Mouse (Mus musculus) neural tube, embryonic 14.5 days (tissue): ENCODE results near the gene Iqch. TPM values are rescaled to one million over a fixed set of nuclear protein-coding genes. Genes with fewer than 3 reads are reported as not detected.

ENCODE experiments used
- ATAC-seq: fragments of 200-750 bp; cut with Nextera tagmentation; 2 replicates; pipeline ENCODE4 v1.8.0; 2017; ENCODE audit warnings: low read depth, mild to moderate bottlenecking, moderate TSS enrichment, moderate library complexity
- H3K27ac ChIP-seq: fragments of 300-500 bp; sonication (generic); 2 replicates; pipeline ENCODE4 v1.5.1; 2014; ENCODE audit warnings: low read depth, mild to moderate bottlenecking, control low read depth, low read length, moderate library complexity, mixed read lengths
- H3K27me3 ChIP-seq: fragments of 300-500 bp; sonication (generic); 2 replicates; pipeline ENCODE4 v1.6.1; 2014; ENCODE audit warnings: low read length; ENCODE audit not compliant: control insufficient read depth, insufficient read depth
- H3K36me3 ChIP-seq: fragments of 300-500 bp; sonication (generic); 2 replicates; pipeline ENCODE4 v1.6.1; 2014; ENCODE audit warnings: low read length, mixed read lengths; ENCODE audit not compliant: control insufficient read depth, insufficient read depth
- H3K4me1 ChIP-seq: fragments of 300-500 bp; sonication (generic); 2 replicates; pipeline ENCODE4 v1.6.1; 2014; ENCODE audit warnings: low read length; ENCODE audit not compliant: control insufficient read depth, insufficient read depth
- H3K4me2 ChIP-seq: fragments of 300-500 bp; sonication (generic); 2 replicates; pipeline ENCODE4 v1.6.1; 2014; ENCODE audit warnings: mild to moderate bottlenecking, low read depth, low read length, control low read depth
- H3K4me3 ChIP-seq: fragments of 300-500 bp; sonication (generic); 2 replicates; pipeline ENCODE4 v1.5.1; 2014; ENCODE audit warnings: low read depth, low read length, control low read depth, mixed read lengths
- H3K9ac ChIP-seq: fragments of 300-500 bp; sonication (generic); replicated peaks from 2 replicates; pipeline ENCODE4 v1.6.1; 2014; ENCODE audit warnings: low read depth, mild to moderate bottlenecking, control low read depth, low read length, mixed read lengths
- H3K9me3 ChIP-seq: fragments of 300-500 bp; sonication (generic); 2 replicates; pipeline ENCODE4 v1.6.1; 2016; ENCODE audit warnings: low read length; ENCODE audit not compliant: control insufficient read depth
- WGBS: fragments of 180-500 bp; shearing (Covaris S2); extraction: QIAGEN DNeasy Blood & Tissue Kit; methylation state at CpG from one replicate; pipeline ENCODE4 v1.1.7; 2014; 5-methylcytosine and 5-hydroxymethylcytosine counted together
- polyA plus RNA-seq: library from polyadenylated mRNA; unstranded; fragments of >200 nt; fragmentation: Nextera tagmentation; extraction: Ambion mirVana; gene quantifications from 2 replicates; pipeline ENCODE4 v1.2.1, GENCODE M21; 2014

The Iqch gene
- polyA plus RNA-seq, 1 experiment from 2014 or later: 0.16 TPM

DNA sequence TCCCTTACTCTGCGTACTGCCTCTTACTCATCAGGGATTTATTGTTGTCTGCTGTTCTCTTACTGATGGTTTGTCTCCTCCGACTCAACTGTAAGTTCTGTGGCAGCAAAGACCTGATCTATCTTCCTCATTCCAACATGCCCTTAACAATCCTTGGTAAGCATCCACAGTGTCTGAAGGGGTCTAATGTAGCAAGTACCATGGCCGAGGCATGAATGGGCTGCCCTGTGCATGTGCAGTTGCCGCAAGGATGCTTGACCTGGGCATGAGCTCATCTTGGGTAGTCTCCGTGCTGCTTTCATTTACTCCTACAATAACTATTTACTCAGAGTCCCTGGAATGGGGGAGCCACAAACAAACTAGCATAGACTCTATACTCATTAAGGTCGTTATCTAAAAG, 17.0 kb downstream of the Iqch start:
- H3K4me1 ChIP-seq: no peaks in the 10 kb centered on the region
- H3K36me3 ChIP-seq: no peaks in the 10 kb centered on the region
- H3K4me3 ChIP-seq: no peak overlapping the region
- H3K27me3 ChIP-seq: no peaks in the 10 kb centered on the region
- 90% methylated on average over 6 of the region's 6 CpGs for WGBS
- no peak overlapping the region for H3K9ac ChIP-seq
- no peak overlapping the region for H3K27ac ChIP-seq
- ATAC-seq: no peak
- H3K4me2 ChIP-seq: no peak overlapping the region
- no peaks in the 10 kb centered on the region; the same call in 1 of the 2 replicates for H3K9me3 ChIP-seq

DNA sequence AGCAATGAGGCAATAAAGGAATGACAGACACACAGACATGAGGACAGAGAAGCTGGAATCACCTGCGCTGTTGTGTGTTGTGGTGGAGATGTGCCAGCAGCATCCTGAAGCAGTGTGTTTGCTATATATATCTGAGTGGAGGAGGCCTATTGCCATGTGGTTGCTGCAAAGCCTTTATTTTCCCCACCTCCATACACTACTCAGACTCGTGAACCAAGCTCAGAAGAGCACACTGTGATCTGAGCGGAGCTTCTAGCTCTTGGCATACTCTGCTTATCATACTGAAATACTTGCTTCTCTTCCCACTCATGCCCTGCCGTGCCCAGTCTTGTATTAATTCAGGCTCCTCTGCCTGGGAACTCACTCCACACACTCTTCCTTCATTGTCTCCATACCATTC, 20.5 kb downstream of the Iqch start:
- Histone ChIP-seq H3K4me2 (no peak overlapping the region), H3K4me1 (no peaks in the 10 kb centered on the region), H3K27me3 (no peaks in the 10 kb centered on the region), H3K9me3 (no peaks in the 10 kb centered on the region; the same call in 1 of the 2 replicates), H3K27ac (no peak overlapping the region), H3K36me3 (no peaks in the 10 kb centered on the region), H3K4me3 (no peak overlapping the region), H3K9ac (no peak overlapping the region)
- no peak for ATAC-seq
- 89% methylated on average over 4 of the region's 4 CpGs for WGBS

DNA sequence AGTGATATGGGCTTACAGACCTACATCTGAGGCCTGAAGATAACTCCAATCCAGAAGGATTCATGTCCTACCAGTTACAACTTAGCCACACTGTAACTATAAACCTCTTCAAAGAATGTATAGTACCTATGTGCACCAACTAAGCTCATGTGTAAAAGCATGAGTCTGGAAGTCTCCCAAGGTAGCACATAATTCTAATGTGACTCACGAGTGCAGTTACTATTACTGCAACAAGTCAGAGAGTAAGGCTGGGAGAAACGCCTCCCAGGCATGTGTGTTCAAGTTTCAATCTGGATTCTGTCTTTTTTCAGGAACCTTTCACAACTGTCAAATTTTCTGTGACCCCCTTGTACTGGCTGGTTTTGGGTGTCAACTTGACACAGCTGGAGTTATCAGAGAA, 22.2 kb downstream of the Iqch start:
- ATAC-seq: no peak
- no peaks in the 10 kb centered on the region for H3K27me3 ChIP-seq

DNA sequence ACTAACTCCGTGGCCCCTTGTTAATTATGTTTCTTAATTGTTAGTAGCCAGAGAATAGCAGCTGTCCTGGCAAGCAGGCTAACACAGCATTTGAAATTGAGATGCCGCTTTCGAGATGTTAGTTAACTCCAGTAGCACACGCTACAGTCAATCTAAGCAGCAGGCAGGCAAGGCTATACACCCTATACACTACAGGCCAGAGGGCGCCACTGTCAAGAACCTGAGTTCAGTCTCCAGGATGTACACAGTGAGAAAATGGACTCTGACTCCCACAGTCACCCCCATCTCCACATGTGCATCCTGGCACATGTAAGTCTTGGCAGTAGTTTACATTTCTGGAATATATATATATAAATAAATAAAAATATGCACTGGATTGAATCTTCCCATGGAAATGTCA, 22.6 kb downstream of the Iqch start:
- no peak for ATAC-seq
- H3K36me3 ChIP-seq: no peaks in the 10 kb centered on the region
- no peaks in the 10 kb centered on the region for H3K4me1 ChIP-seq
- H3K27ac ChIP-seq: no peak overlapping the region
- H3K4me3 ChIP-seq: no peak overlapping the region
- no peaks in the 10 kb centered on the region for H3K9me3 ChIP-seq
- 77% methylated on average over 5 of the region's 5 CpGs for WGBS
- H3K27me3 ChIP-seq: no peaks in the 10 kb centered on the region
- H3K9ac ChIP-seq: no peak overlapping the region
- H3K4me2 ChIP-seq: no peak overlapping the region

More for the DNA sequence above, 22.2 kb downstream of the Iqch start:
- Histone ChIP-seq H3K4me1 (no peaks in the 10 kb centered on the region), H3K9me3 (no peaks in the 10 kb centered on the region), H3K4me2 (no peak overlapping the region), H3K36me3 (no peaks in the 10 kb centered on the region), H3K4me3 (no peak overlapping the region), H3K9ac (no peak overlapping the region), H3K27ac (no peak overlapping the region)
- 79% methylated on average over 2 of the region's 2 CpGs for WGBS

DNA sequence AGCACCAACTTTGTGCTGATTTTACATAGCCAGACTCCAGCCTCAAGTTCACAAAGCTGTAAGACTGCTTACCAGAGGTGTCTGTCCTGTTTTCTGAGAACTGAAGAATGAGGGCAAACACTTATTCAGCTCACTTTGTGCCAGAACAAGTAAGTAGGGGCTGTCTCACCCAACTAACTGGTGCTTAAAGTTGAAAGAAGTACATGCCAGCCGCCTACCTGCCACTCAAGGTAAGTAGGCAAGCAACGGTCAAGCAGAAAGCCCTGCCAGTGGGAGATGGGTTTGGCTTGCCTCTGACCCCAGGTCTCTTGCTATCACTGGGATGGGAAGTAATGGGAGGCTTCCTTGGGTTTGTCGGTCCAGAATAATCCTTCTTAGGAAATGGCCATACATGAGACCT, 24.8 kb downstream of the Iqch start:
- no peaks in the 10 kb centered on the region for H3K27me3 ChIP-seq
- no peak overlapping the region for H3K4me3 ChIP-seq
- no peaks in the 10 kb centered on the region for H3K9me3 ChIP-seq
- no peak overlapping the region for H3K27ac ChIP-seq
- ATAC-seq: no peak
- H3K4me1 ChIP-seq: no peaks in the 10 kb centered on the region
- no peak overlapping the region for H3K9ac ChIP-seq
- no peaks in the 10 kb centered on the region for H3K36me3 ChIP-seq
- H3K4me2 ChIP-seq: no peak overlapping the region
- 97% methylated on average over 3 of the region's 3 CpGs for WGBS

DNA sequence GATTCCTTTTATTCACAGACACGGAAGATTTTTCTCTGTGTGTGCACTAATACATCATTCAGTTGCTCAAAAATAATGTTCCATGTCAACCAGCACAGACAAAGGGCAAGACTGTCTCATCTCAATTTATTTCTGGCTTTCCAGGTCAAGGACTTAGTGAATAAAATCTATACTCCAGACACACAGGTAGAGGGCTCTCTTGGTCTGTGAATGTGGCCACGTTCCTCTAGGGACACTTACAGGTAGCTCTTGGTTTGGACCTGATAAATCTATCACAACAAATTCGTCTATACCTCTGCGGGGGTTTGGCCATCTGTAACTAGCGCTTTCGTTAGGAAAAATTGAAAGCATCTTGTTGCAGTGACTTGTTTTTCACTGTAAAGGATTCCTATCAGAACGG, 29.4 kb downstream of the Iqch start:
- Histone ChIP-seq H3K9me3 (no peaks in the 10 kb centered on the region), H3K27me3 (no peaks in the 10 kb centered on the region), H3K4me2 (no peak overlapping the region), H3K4me1 (peaks cover 11% of the 10 kb centered on the region), H3K4me3 (no peak overlapping the region), H3K36me3 (no peaks in the 10 kb centered on the region), H3K9ac (no peak overlapping the region), H3K27ac (no peak overlapping the region)
- 69% methylated on average over 7 of the region's 7 CpGs for WGBS
- no peak for ATAC-seq

DNA sequence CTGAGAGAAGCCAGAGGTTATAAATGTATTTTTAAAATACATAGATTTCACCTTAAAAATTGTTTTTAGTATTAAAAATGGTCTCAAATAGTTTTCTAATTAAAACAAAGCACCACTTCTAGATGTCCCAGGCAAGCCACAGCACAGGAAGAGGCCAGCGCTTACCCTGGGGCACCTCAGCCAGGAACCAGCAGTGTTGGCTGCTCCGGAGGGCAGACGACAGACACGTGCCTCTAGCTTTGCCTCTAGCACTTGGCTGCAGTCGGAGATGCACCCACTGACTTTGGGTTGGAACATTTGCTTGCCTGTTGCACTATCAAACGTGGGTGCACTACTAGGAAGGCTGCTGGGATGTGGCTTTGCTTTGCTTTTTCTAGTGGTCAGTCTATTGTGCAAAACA, 30.4 kb downstream of the Iqch start:
- WGBS: 33% methylated on average over 6 of the region's 6 CpGs
- Histone ChIP-seq H3K9ac (no peak overlapping the region), H3K27me3 (no peaks in the 10 kb centered on the region), H3K4me3 (no peak overlapping the region), H3K36me3 (no peaks in the 10 kb centered on the region), H3K9me3 (no peaks in the 10 kb centered on the region), H3K27ac (no peak overlapping the region), H3K4me1 (peaks cover 13% of the 10 kb centered on the region), H3K4me2 (no peak overlapping the region)
- ATAC-seq: no peak

DNA sequence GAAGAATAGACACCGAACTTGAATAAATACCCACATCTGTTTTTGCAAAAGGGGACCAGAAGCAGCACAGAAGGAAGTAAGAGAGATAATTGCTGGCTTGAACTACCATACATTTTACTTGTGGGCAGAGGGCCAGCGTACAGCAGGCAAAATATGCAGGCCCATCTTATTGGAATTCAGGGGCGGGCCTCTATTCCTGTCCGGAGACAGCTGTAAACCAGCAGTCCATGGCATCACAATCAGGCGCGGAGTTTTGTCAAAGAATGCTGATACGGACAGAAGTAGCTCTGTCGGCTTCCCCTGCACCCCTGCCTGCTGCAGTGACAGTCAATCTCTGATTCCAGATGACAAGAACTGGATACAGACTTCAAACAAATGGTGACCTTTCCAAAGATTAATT, 33.5 kb downstream of the Iqch start:
- H3K4me1 ChIP-seq: peaks cover 13% of the 10 kb centered on the region
- no peak overlapping the region for H3K4me3 ChIP-seq
- H3K27ac ChIP-seq: no peak overlapping the region
- H3K4me2 ChIP-seq: peak overlapping the region; percentile 9; the same call in 1 of the 2 replicates
- no peak for ATAC-seq
- H3K27me3 ChIP-seq: no peaks in the 10 kb centered on the region
- H3K9ac ChIP-seq: no peak overlapping the region
- no peaks in the 10 kb centered on the region for H3K36me3 ChIP-seq
- WGBS: 16% methylated on average over 8 of the region's 8 CpGs
- no peaks in the 10 kb centered on the region for H3K9me3 ChIP-seq

DNA sequence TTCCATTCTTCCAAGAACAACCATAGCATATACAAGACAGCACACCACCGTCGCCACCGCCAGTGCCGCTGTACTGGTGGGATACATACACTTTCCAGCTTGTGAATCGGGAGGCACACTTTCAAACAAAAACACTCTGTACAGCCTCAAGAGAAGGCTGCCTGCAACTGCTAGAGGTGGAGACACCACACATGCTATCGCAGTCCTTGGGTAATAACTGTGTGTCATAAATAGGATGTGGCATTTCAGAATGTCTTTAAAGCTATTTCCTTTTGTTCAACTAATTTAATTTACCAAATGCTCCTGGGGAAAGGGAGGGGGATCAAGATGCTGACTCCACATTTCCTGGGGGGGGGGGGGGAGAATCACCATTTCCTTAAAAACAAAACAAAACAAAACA, 34.0 kb downstream of the Iqch start:
- no peak for ATAC-seq
- Histone ChIP-seq H3K36me3 (no peaks in the 10 kb centered on the region), H3K9ac (no peak overlapping the region), H3K4me1 (peaks cover 13% of the 10 kb centered on the region), H3K4me3 (no peak overlapping the region), H3K9me3 (no peaks in the 10 kb centered on the region), H3K4me2 (no peak overlapping the region), H3K27ac (peak overlapping the region; percentile 3; the same call in 1 of the 2 replicates), H3K27me3 (no peaks in the 10 kb centered on the region)
- WGBS: 48% methylated on average over 6 of the region's 6 CpGs

DNA sequence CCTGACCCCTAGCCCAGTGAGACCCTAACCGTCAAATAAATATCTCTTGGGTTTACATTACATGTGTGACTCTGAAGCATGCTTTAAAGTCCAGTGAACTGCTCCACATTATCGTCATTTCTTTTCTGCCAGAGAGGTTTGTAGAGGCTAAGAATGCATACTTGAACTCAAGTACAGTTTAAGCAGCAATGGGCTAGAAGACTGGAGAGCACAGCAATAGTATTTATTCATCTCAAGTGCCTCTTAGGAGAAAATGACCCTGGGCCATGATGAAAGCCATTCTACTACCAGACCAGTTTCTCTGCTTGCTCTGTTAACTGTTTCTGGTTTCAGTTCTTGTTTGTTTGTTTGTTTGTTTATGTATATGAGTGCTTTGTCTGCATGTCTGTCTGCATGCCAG, 38.9 kb downstream of the Iqch start:
- ATAC-seq: no peak
- Histone ChIP-seq H3K4me1 (peaks cover 7% of the 10 kb centered on the region; the same call in 1 of the 2 replicates), H3K4me2 (no peak overlapping the region), H3K36me3 (no peaks in the 10 kb centered on the region), H3K9ac (no peak overlapping the region), H3K4me3 (no peak overlapping the region), H3K27me3 (no peaks in the 10 kb centered on the region), H3K27ac (no peak overlapping the region), H3K9me3 (no peaks in the 10 kb centered on the region)
- WGBS: 89% methylated on average over 2 of the region's 2 CpGs
